13 mouse cellular contexts compared by ENCODE assay signal in the genomic region with DNA sequence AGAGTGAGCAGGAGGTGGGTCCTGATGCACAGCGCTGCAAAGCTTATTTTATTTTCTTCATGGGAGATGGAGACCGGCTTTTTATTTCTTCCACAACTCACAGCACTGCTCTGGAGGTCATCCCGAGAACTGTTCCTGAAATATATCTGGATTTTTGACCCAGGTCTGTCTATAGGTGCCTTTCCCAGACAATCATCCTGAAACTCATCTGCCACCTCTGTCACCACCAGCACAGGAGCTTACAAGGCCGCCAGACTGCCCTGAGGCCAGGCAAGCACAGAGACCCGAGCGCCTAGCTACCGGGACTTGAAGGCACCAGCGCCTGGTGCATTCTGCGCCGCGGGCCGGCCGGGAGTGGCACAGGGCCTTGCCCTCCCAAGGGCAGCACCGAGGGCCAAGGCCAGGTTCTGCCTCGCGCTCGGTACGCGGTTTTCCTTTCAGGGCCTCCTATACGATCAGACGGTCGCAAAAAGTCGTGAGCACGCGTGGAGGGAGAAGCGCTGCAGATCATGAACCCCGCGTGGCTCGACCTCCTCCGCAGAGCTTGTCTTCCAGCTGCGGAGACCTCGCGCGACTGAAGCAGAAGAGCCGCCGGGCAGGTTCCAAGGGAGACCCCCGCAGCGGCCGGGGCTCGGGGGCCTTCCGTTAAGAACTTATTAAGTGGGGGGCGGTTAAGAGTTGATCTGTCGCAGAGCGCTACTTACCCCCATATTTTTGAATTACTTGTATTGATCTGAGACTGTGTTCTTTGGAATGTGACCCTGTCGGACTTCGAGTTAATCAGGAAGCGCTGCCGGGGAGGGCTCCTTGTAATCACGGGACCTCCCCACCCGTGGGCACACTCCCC. TPM values are rescaled to one million over a fixed set of nuclear protein-coding genes. Genes with fewer than 3 reads are reported as not detected.
DNase-seq lines count a peak whose midpoint lies in the region; ATAC-seq lines count a peak whose summit lies in the region.
"Had no signal": no experiment of that assay in that cellular context is flagged by ENCODE, and none has a peak within 500 bp of the region (broad histone marks: within the 10 kb centered on the region; RNA-seq: fewer than 3 reads in every experiment).

No protein-coding gene starts in this region.

- DNase-seq in forebrain, embryonic 10.5 days (ENCODE audit: extremely low spot score, low spot score) = peak; percentile 54
- DNase-seq in cerebellum, adult 9-11 months = peak; percentile 44
- peak; percentile 53 for DNase-seq in neural tube, embryonic 11.5 days (ENCODE audit: low spot score)
- DNase-seq in c-Kit-positive CD71-positive TER-119-positive erythroid progenitor cells, embryonic 14.5 days (ENCODE audit: low spot score) = no peak
- DNase-seq: layer of hippocampus, postnatal 36 days had no signal

- H3K4me2 ChIP-seq in forebrain, embryonic 16.5 days (ENCODE audit: low read length) = no peak overlapping the region
- H3K4me2 ChIP-seq in hindbrain, embryonic 12.5 days (replicated peaks) = 0 out of 2 replicates have a peak overlapping the region, but pooled peaks have one; percentile 5
- H3K4me2 ChIP-seq in neural tube, embryonic 11.5 days (ENCODE audit: low read depth) = no peak overlapping the region
- H3K4me2 ChIP-seq: liver, embryonic 15.5 days; stomach, embryonic 15.5 days had no signal

- peaks cover 100% of the 10 kb centered on the region for H3K27me3 ChIP-seq in forebrain, embryonic 10.5 days (ENCODE audit: poor library complexity, severe bottlenecking)
- peaks cover 73% of the 10 kb centered on the region for H3K27me3 ChIP-seq in forebrain, embryonic 16.5 days (replicated peaks; ENCODE audit: control insufficient read depth, insufficient read depth, low read length)
- H3K27me3 ChIP-seq in hindbrain, embryonic 12.5 days = peaks cover 88% of the 10 kb centered on the region
- H3K27me3 ChIP-seq in neural tube, embryonic 11.5 days (ENCODE audit: control insufficient read depth, insufficient read depth, low read length) = peaks cover 84% of the 10 kb centered on the region

- no peak for ATAC-seq in forebrain, embryonic 16.5 days
- ATAC-seq in hindbrain, embryonic 12.5 days (ENCODE audit: low FRiP score) = no peak
- ATAC-seq in neural tube, embryonic 11.5 days (ENCODE audit: insufficient read depth, low FRiP score, low TSS enrichment) = no peak
- no peak for ATAC-seq in activated CD4-positive, CD25-positive, alpha-beta regulatory T cell, adult 4 months
- no peak for ATAC-seq in inflammation-experienced regulatory T-cells, adult 6 months
- ATAC-seq: intestine, embryonic 16.5 days had no signal

- H3K36me3 ChIP-seq in forebrain, embryonic 10.5 days (replicated peaks) = no peaks in the 10 kb centered on the region
- no peaks in the 10 kb centered on the region for H3K36me3 ChIP-seq in forebrain, embryonic 16.5 days (ENCODE audit: control insufficient read depth, insufficient read depth)
- no peaks in the 10 kb centered on the region for H3K36me3 ChIP-seq in hindbrain, embryonic 12.5 days
- no peaks in the 10 kb centered on the region for H3K36me3 ChIP-seq in neural tube, embryonic 11.5 days (ENCODE audit: control insufficient read depth, insufficient read depth, low read length)
- H3K36me3 ChIP-seq: liver, embryonic 15.5 days; stomach, embryonic 15.5 days had no signal

- peaks cover 32% of the 10 kb centered on the region for H3K4me1 ChIP-seq in forebrain, embryonic 10.5 days
- peaks cover 4% of the 10 kb centered on the region for H3K4me1 ChIP-seq in forebrain, embryonic 16.5 days (replicated peaks; ENCODE audit: control insufficient read depth, insufficient read depth, low read length)
- H3K4me1 ChIP-seq in hindbrain, embryonic 12.5 days = peaks cover 16% of the 10 kb centered on the region
- no peaks in the 10 kb centered on the region for H3K4me1 ChIP-seq in neural tube, embryonic 11.5 days (ENCODE audit: control insufficient read depth, insufficient read depth, low read length)
- H3K4me1 ChIP-seq: liver, embryonic 15.5 days; stomach, embryonic 15.5 days had no signal

- 3% methylated on average over 50 of the region's 50 CpGs for WGBS in forebrain, embryonic 10.5 days
- WGBS in forebrain, embryonic 16.5 days = 3% methylated on average over 50 of the region's 50 CpGs
- WGBS in hindbrain, embryonic 12.5 days = 3% methylated on average over 50 of the region's 50 CpGs
- 2% methylated on average over 50 of the region's 50 CpGs for WGBS in neural tube, embryonic 11.5 days

- H3K27ac ChIP-seq in forebrain, embryonic 10.5 days = peak overlapping the region; percentile 72; the same call in 1 of the 2 replicates
- H3K27ac ChIP-seq in forebrain, embryonic 16.5 days (ENCODE audit: low read length) = no peak overlapping the region
- H3K27ac ChIP-seq in hindbrain, embryonic 12.5 days = no peak overlapping the region
- no peak overlapping the region for H3K27ac ChIP-seq in neural tube, embryonic 11.5 days (ENCODE audit: low read depth, low read length)
- H3K27ac ChIP-seq: liver, embryonic 15.5 days; stomach, embryonic 15.5 days had no signal

- no peaks in the 10 kb centered on the region for H3K9me3 ChIP-seq in forebrain, embryonic 10.5 days
- no peaks in the 10 kb centered on the region for H3K9me3 ChIP-seq in forebrain, embryonic 16.5 days (ENCODE audit: control insufficient read depth, low read length)
- no peaks in the 10 kb centered on the region for H3K9me3 ChIP-seq in hindbrain, embryonic 12.5 days (replicated peaks)
- H3K9me3 ChIP-seq in neural tube, embryonic 11.5 days (ENCODE audit: control insufficient read depth, low read length) = no peaks in the 10 kb centered on the region
- H3K9me3 ChIP-seq: liver, embryonic 15.5 days; stomach, embryonic 15.5 days had no signal

- peak overlapping the region; percentile 31; the same call in 1 of the 2 replicates for H3K4me3 ChIP-seq in forebrain, embryonic 10.5 days
- H3K4me3 ChIP-seq in forebrain, embryonic 16.5 days (replicated peaks; ENCODE audit: low read length) = no peak overlapping the region
- H3K4me3 ChIP-seq in hindbrain, embryonic 12.5 days = no peak overlapping the region
- H3K4me3 ChIP-seq in neural tube, embryonic 11.5 days (ENCODE audit: low read depth, low read length) = no peak overlapping the region
- H3K4me3 ChIP-seq: erythroblast, embryonic 14.5 days; liver, embryonic 15.5 days; stomach, embryonic 15.5 days had no signal

- H3K9ac ChIP-seq in forebrain, embryonic 16.5 days (replicated peaks; ENCODE audit: low read depth, low read length) = no peak overlapping the region
- H3K9ac ChIP-seq in hindbrain, embryonic 12.5 days = no peak overlapping the region
- no peak overlapping the region for H3K9ac ChIP-seq in neural tube, embryonic 11.5 days (ENCODE audit: low read length)
- H3K9ac ChIP-seq: liver, embryonic 15.5 days; stomach, embryonic 15.5 days had no signal

RNA-seq across cellular contexts. Expression of gene Barhl2, which starts 9.8 kb away (rescaled TPM):
- 1.3 and 2.3 TPM in 2 replicates for polyA plus RNA-seq in forebrain, embryonic 10.5 days (2016; fragmentation: Nextera tagmentation; extraction: Ambion mirVana)
- 0.47 and 1.6 TPM in 2 replicates for polyA plus RNA-seq in forebrain, embryonic 16.5 days (2015; fragmentation: Nextera tagmentation; extraction: Ambion mirVana)
- 1.3 and 1.4 TPM in 2 replicates for polyA plus RNA-seq in hindbrain, embryonic 12.5 days (2016; fragmentation: Nextera tagmentation; extraction: Ambion mirVana)
- 3.9 and 4.2 TPM in 2 replicates for polyA plus RNA-seq in neural tube, embryonic 11.5 days (2014; fragmentation: Nextera tagmentation; extraction: Ambion mirVana)
- not detected for polyA plus RNA-seq in activated CD4-positive, CD25-positive, alpha-beta regulatory T cell, adult 4 months (2017; shearing (Covaris generic))
- not detected for polyA plus RNA-seq in inflammation-experienced regulatory T-cells, adult 6 months (2017; shearing (Covaris generic))
- polyA plus RNA-seq: erythroblast, embryonic 14.5 days; intestine, embryonic 16.5 days; liver, embryonic 15.5 days; stomach, embryonic 15.5 days had no signal
